Mouse (Mus musculus) gastrocnemius, postnatal 36 days (tissue): ENCODE data around the gene Vps45. TPM values are rescaled to one million over a fixed set of nuclear protein-coding genes. Genes with fewer than 3 reads are reported as not detected.
"Not testable (repeated sequence)": the region's sequence is repeated elsewhere in the genome, so short reads cannot be mapped to it uniquely, and the experiment has no call there.

Experiments used
- DNase-seq, 2 experiments: peaks; one replicate each; pipeline ENCODE4 v3.0.0; 2022
- intact Hi-C: fragments of 180-260 bp; cut with DNase I; formaldehyde crosslinking; loops from one replicate; pipeline ENCODE4 v1.15.1; 2025
- total RNA-seq, 2 experiments: library from RNA; stranded (reverse); gene quantifications; 2 replicates each; pipeline ENCODE4 v1.2.3; 2021

The Vps45 gene
- total RNA-seq, 2 experiments from 2014 or later = 13.4 to 17.5 TPM

DNA sequence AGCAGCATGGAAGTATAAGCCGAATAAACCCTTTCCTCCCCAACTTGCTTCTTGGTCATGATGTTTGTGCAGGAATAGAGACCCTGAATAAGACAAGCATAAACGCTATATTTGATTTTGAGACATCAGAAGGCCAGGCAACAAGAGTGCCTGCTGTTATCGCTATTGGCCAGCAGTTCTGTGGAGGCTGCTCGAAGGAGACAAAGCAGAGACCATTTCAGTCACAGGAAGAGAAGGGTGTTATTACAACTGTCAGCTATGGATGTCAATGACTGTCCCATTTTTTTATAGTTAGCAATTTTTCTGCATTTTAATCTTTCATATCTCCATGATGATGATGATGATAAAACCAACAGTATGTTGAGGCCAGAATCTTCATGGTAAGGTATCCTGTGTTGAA, 23.4 kb upstream of the Vps45 start:
- no peak for DNase-seq
- intact Hi-C loops = loop anchor here (2.0 kb wide), 1 partner anchor 67 kb away; no protein-coding TSS in a partner anchor

GRCm38 (mm10) chr3:96081006-96081405, 22.7 kb upstream of the Vps45 start:
- intact Hi-C loops = no loop called here
- DNase-seq = no peak

- intact Hi-C loops = no loop called here
- DNase-seq = no peak
Observed at GRCm38 (mm10) chr3:96078711-96079110, 20.4 kb upstream of the Vps45 start.

DNA sequence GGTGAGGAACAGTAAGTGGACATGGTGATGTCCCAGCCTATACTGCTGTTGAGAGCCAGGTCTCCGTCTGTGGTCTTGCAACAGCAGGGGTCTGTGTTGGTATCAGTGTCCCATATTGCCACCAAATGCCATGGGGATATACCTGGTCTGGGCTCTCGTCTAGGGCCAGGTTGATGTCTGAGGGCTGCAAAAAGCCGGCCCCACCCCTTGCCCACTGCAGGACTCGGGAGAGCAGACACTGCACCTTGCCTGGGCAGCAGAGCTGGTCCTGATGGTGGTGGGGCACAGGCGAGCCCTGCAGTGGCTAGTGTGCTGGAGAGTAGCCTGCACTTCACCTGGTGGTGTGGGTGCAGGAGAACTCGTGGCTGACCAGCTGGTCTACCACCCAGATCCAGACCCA, 19.8 kb upstream of the Vps45 start:
- intact Hi-C loops = no loop called here
- no peak for DNase-seq

GRCm38 (mm10) chr3:96072921-96073486, 14.7 kb upstream of the Vps45 start:
- intact Hi-C loops = loop anchor here (5.0 kb wide), 1 partner anchor 154 kb away; no protein-coding TSS in a partner anchor
- no peak for DNase-seq

- intact Hi-C loops = loop anchor here (5.0 kb wide), 1 partner anchor 157 kb away; no protein-coding TSS in a partner anchor
- DNase-seq = no peak
Observed at GRCm38 (mm10) chr3:96070241-96070640, 12.0 kb upstream of the Vps45 start.

DNA sequence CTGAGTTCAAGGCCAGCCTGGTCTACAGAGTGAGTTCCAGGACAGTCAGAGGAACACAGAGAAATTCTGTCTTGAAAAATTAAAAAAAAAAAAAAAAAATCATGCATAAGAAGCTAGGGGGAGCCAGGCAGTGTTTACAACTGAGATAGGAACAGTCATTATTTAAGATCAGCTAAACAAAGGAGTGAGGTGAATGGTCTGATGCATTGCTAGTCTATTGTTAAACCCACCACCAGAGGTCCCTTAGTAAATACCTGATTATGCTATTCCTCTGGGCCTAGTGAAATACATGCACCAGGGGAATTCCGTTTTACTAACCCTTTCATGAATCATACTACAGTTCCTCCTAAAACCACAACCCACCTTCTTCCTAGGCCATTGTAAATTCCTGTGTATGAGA, 11.3 kb upstream of the Vps45 start:
- intact Hi-C loops = loop anchor here (10.0 kb wide), 1 partner anchor 195 kb away; the partner anchor contains the start of genes Hist2h2bb, Hist2h3b and Hist2h4
- DNase-seq = no peak

- DNase-seq = no peak
- intact Hi-C loops = loop anchor here (10.0 kb wide), 1 partner anchor 196 kb away; the partner anchor contains the start of genes Hist2h2bb, Hist2h3b and Hist2h4
Observed at GRCm38 (mm10) chr3:96069046-96069445, 10.8 kb upstream of the Vps45 start.

- intact Hi-C loops = loop anchor here (1.0 to 10.0 kb wide), 2 partner anchors 82 to 198 kb away; partner anchors contain the start of genes Hist2h2bb, Hist2h3b and Hist2h4
- no peak for DNase-seq
Observed at GRCm38 (mm10) chr3:96066741-96067140, 8.5 kb upstream of the Vps45 start.

DNA sequence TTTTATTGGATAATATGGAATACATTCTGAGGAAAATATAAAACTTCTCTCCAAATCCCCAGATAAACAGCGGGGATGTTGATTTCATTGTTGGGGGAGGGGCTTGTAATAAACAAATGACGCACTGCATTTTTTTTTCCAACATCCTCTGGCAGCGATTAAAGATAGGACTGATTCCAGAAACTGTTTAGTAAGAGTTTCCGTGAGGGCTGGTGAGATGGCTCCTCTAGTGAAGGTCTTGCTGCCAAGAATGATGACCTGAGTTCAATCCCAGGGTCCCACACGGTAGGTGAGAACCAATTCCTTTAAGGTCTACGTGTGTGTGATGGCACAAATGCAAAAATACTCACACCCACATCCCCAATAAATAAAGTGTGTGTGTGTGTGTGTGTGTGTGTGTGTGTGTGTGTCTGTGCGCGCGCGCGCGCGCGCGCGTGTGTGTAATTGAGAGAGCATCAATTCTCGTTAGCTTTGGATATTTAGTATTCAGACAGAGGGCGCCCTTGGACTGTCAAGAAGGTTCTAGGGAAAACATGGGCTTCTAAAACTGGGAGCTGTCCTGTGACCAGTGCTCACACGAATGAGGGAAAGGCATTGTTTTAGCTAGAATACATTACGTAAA, 7.6 kb upstream of the Vps45 start:
- peak in 1 of 2 experiments; percentile 32 for DNase-seq
- intact Hi-C loops = loop anchor here (1.0 to 10.0 kb wide), 2 partner anchors 82 to 199 kb away; partner anchors contain the start of genes Hist2h2bb, Hist2h3b and Hist2h4

DNA sequence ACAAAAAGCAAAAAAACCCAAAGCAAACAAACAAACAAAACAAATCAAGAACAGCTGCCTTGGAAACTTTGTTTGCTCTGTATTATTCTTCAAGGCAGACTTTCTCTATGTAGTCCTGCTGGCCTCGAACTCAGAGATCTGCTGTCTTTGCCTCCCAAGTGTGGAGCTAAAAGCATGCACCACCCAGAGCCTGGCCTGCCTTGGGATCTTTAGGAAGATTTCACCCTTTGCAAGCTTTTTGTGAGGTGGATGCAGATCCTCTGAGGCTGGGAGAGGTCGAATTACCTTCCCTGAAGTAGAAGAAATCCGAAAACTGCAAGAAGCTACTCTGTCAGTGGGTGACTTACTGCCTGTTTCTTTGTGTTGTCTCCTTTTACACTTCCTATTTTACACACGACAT, 6.9 kb upstream of the Vps45 start:
- no peak for DNase-seq

GRCm38 (mm10) chr3:96064217-96064616, 6.0 kb upstream of the Vps45 start:
- intact Hi-C loops = loop anchor here (10.0 kb wide), 1 partner anchor 201 kb away; the partner anchor contains the start of genes Hist2h2bb, Hist2h3b and Hist2h4
- DNase-seq = no peak

More for the DNA sequence above, 6.9 kb upstream of the Vps45 start:
- intact Hi-C loops = loop anchor here (10.0 kb wide), 1 partner anchor 200 kb away; the partner anchor contains the start of genes Hist2h2bb, Hist2h3b and Hist2h4

- no peak for DNase-seq
- intact Hi-C loops = loop anchor here (10.0 kb wide), 1 partner anchor 202 kb away; the partner anchor contains the start of genes Hist2h2bb, Hist2h3b and Hist2h4
Observed at GRCm38 (mm10) chr3:96063299-96063698, 5.0 kb upstream of the Vps45 start.

- intact Hi-C loops = loop anchor here (10.0 kb wide), 1 partner anchor 205 kb away; the partner anchor contains the start of genes Hist2h2bb, Hist2h3b and Hist2h4
- no peak for DNase-seq
Observed at GRCm38 (mm10) chr3:96060146-96060545, 1.9 kb upstream of the Vps45 start.

DNA sequence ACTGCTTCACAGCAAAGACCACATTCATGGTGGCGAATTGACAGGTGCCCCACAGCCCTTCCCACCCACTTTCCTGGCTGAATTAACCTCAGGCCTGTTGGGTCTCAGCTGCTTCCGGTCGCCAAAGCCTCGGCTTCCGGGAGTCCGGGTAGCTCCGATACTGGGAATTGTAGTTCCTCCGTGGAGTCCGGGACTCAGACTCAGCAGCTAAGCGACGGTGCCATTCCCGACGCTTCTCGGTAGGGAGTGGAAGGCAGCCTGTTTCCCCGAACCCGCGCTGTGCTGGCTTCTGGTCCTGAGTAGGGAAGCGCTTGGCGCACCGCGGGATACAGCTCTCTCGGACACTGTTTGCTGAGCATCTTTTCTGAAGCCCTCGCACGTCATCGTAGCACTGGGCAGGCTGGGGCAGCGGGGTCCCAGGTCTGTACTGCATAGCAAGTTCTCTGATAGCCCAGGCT, 490 bp downstream of the Vps45 start:
- DNase-seq = peak; percentile 76 to 84
- intact Hi-C loops = no loop called here

DNA sequence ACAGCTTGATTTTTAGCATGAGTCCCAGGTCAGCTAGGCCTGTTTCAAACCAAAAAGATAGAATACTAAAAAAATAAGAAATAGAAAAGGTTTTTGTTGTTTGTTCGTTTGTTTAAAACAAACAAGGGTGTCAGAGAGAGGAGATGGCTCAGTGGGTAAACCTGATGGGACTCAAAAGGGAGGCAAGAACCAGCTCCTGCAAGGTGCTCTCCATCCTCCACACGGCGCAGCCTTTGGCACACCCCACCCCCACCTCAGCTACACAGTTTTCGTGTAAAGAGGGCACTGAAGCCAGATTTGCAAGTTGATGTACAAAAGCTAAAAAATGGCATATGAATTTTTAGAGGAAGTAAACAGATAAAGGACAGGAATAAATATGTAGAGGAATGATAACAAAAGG, 2.2 kb downstream of the Vps45 start:
- no peak for DNase-seq
- intact Hi-C loops = no loop called here

- DNase-seq = no peak
- intact Hi-C loops = no loop called here
Observed at GRCm38 (mm10) chr3:96055294-96055693, 3.0 kb downstream of the Vps45 start.

GRCm38 (mm10) chr3:96051839-96052238, 6.4 kb downstream of the Vps45 start:
- intact Hi-C loops = loop anchor here (1.0 kb wide), 1 partner anchor 86 kb away; no protein-coding TSS in a partner anchor
- no peak for DNase-seq

- intact Hi-C loops = loop anchor here (1.0 kb wide), 1 partner anchor 85 kb away; no protein-coding TSS in a partner anchor
- DNase-seq = no peak
Observed at GRCm38 (mm10) chr3:96051186-96051585, 7.1 kb downstream of the Vps45 start.

GRCm38 (mm10) chr3:96050779-96051178, 7.5 kb downstream of the Vps45 start:
- intact Hi-C loops = loop anchor here (1.0 kb wide), 1 partner anchor 84 kb away; no protein-coding TSS in a partner anchor
- DNase-seq = no peak

- intact Hi-C loops = not testable (repeated sequence)
Observed at GRCm38 (mm10) chr3:96044559-96044958, 13.7 kb downstream of the Vps45 start.

More at GRCm38 (mm10) chr3:96044559-96044958, 13.7 kb downstream of the Vps45 start:
- DNase-seq = not testable (repeated sequence)
